Mouse (Mus musculus) large intestine, adult 2 months (tissue): ENCODE results near the gene Avpr2. TPM values are rescaled to one million over a fixed set of nuclear protein-coding genes. Genes with fewer than 3 reads are reported as not detected.

Experiments used
- DNase-seq: peaks from one replicate; pipeline ENCODE4 v3.0.0-alpha.2; 2012; ENCODE audit warnings: low read depth, low spot score
- WGBS: fragments of 180-500 bp; shearing (Covaris S2); methylation state at CpG from one replicate; pipeline ENCODE4 v1.1.7; 2018; 5-methylcytosine and 5-hydroxymethylcytosine counted together
- polyA plus RNA-seq: library from polyadenylated mRNA; depleted of rRNA; stranded (reverse); fragments of >200 nt; gene quantifications from 2 replicates; pipeline ENCODE4 v1.2.3, GENCODE M21; 2012; rRNA removed

Avpr2 gene
- polyA plus RNA-seq = 0.12 and 0.30 TPM in 2 replicates

- WGBS = 48% methylated on average over 6 of the region's 6 CpGs
These were observed at the start of gene Avpr2 for GRCm38 (mm10) chrX:73891551-73892152. TSS of gene Avpr2 (plus strand) at chrX:73892102.

GRCm38 (mm10) chrX:73854326-73855086 is 37.4 kb upstream of the Avpr2 start:
- no peak for DNase-seq
- 83% methylated on average over 9 of the region's 9 CpGs for WGBS

More at GRCm38 (mm10) chrX:73891551-73892152, at the start of gene Avpr2:
- no peak for DNase-seq

- no peak for DNase-seq
- WGBS = 74% methylated on average over 3 of the region's 3 CpGs
These were observed 36.9 kb upstream of the Avpr2 start for GRCm38 (mm10) chrX:73855087-73855408.

GRCm38 (mm10) chrX:73864692-73865091 is 27.2 kb upstream of the Avpr2 start:
- DNase-seq = no peak
- WGBS = 64% methylated on average over 3 of the region's 3 CpGs

- WGBS = 78% methylated on average over 3 of the region's 3 CpGs
- no peak for DNase-seq
These were observed 24.6 kb upstream of the Avpr2 start for GRCm38 (mm10) chrX:73867256-73867655.

- 77% methylated on average over 1 of the region's 1 CpGs for WGBS
- no peak for DNase-seq
These were observed 24.1 kb upstream of the Avpr2 start for GRCm38 (mm10) chrX:73867852-73868251.

GRCm38 (mm10) chrX:73869334-73869733 is 22.6 kb upstream of the Avpr2 start:
- 31% methylated on average over 5 of the region's 5 CpGs for WGBS
- no peak for DNase-seq

GRCm38 (mm10) chrX:73871474-73871873 is 20.4 kb upstream of the Avpr2 start:
- no peak for DNase-seq

GRCm38 (mm10) chrX:73871956-73872355 is 19.9 kb upstream of the Avpr2 start:
- DNase-seq = no peak
- 90% methylated on average over 1 of the region's 1 CpGs for WGBS

GRCm38 (mm10) chrX:73875881-73876280 is 16.0 kb upstream of the Avpr2 start:
- WGBS = 68% methylated on average over 2 of the region's 2 CpGs
- DNase-seq = no peak

- peak; percentile 40 for DNase-seq
- 42% methylated on average over 1 of the region's 1 CpGs for WGBS
These were observed 14.9 kb upstream of the Avpr2 start for GRCm38 (mm10) chrX:73877014-73877413.

GRCm38 (mm10) chrX:73880194-73881035 is 11.5 kb upstream of the Avpr2 start:
- DNase-seq = peak; percentile 24
- WGBS = 12% methylated on average over 37 of the region's 48 CpGs

- 23% methylated on average over 16 of the region's 16 CpGs for WGBS
- DNase-seq = no peak
These were observed 10.9 kb upstream of the Avpr2 start for GRCm38 (mm10) chrX:73881036-73881427.

- DNase-seq = no peak
- 44% methylated on average over 6 of the region's 6 CpGs for WGBS
These were observed 10.4 kb upstream of the Avpr2 start for GRCm38 (mm10) chrX:73881463-73881862.

GRCm38 (mm10) chrX:73892833-73893232 is 931 bp downstream of the Avpr2 start:
- WGBS = 91% methylated on average over 14 of the region's 14 CpGs
- no peak for DNase-seq

- WGBS = 6% methylated on average over 2 of the region's 2 CpGs
- peak; percentile 33 for DNase-seq
These were observed 3.8 kb downstream of the Avpr2 start, which contains the start of gene L1cam for GRCm38 (mm10) chrX:73895719-73896118. TSS of gene L1cam (minus strand) at chrX:73896105.

GRCm38 (mm10) chrX:73897959-73898358 is 6.1 kb downstream of the Avpr2 start:
- DNase-seq = no peak
- WGBS = 67% methylated on average over 3 of the region's 3 CpGs

GRCm38 (mm10) chrX:73910049-73910448 is 18.1 kb downstream of the Avpr2 start:
- no peak for DNase-seq
- WGBS = 52% methylated on average over 1 of the region's 1 CpGs

GRCm38 (mm10) chrX:73910451-73910850 is 18.5 kb downstream of the Avpr2 start:
- no peak for DNase-seq

GRCm38 (mm10) chrX:73911156-73911555 is 19.3 kb downstream of the Avpr2 start:
- WGBS = 18% methylated on average over 26 of the region's 26 CpGs
- DNase-seq = no peak
